Mouse (Mus musculus) hindbrain, postnatal 0 days (tissue): ENCODE measurements around the gene Iqgap1. TPM values are rescaled to one million over a fixed set of nuclear protein-coding genes. Genes with fewer than 3 reads are reported as not detected.

Source experiments
- ATAC-seq: fragments of 200-750 bp; cut with Nextera tagmentation; 2 replicates; pipeline ENCODE4 v1.8.0; 2017; ENCODE audit warnings: mild to moderate bottlenecking, moderate TSS enrichment, moderate library complexity
- DNase-seq: peaks from one replicate; pipeline ENCODE4 v3.0.0-alpha.2; 2015; ENCODE audit warnings: low spot score
- H3K27ac ChIP-seq: fragments of 300-500 bp; sonication (generic); 2 replicates; pipeline ENCODE4 v1.5.1; 2014; ENCODE audit warnings: mild to moderate bottlenecking
- H3K27me3 ChIP-seq: fragments of 300-500 bp; sonication (generic); 2 replicates; pipeline ENCODE4 v1.6.1; 2014; ENCODE audit warnings: low read length, mixed read lengths; ENCODE audit not compliant: insufficient read depth
- H3K36me3 ChIP-seq: fragments of 300-500 bp; sonication (generic); 2 replicates; pipeline ENCODE4 v1.6.1; 2014; ENCODE audit warnings: low read length, mixed read lengths; ENCODE audit not compliant: insufficient read depth
- H3K4me1 ChIP-seq: fragments of 300-500 bp; sonication (generic); 2 replicates; pipeline ENCODE4 v1.6.1; 2014; ENCODE audit warnings: antibody characterized with exemption, low read length, mixed read lengths; ENCODE audit not compliant: insufficient read depth
- H3K4me2 ChIP-seq: fragments of 300-500 bp; sonication (generic); 2 replicates; pipeline ENCODE4 v1.6.1; 2014; ENCODE audit warnings: low read depth, mild to moderate bottlenecking, low read length, moderate library complexity, mixed read lengths
- H3K4me3 ChIP-seq: fragments of 300-500 bp; sonication (generic); 2 replicates; pipeline ENCODE4 v1.5.1; 2014; ENCODE audit warnings: low read length
- H3K9ac ChIP-seq: fragments of 300-500 bp; sonication (generic); replicated peaks from 2 replicates; pipeline ENCODE4 v1.6.1; 2014; ENCODE audit warnings: mild to moderate bottlenecking, low read length, moderate library complexity, mixed read lengths
- H3K9me3 ChIP-seq: fragments of 300-500 bp; sonication (generic); 2 replicates; pipeline ENCODE4 v1.6.1; 2016; ENCODE audit warnings: low read length, mixed read lengths
- CTCF ChIP-seq: IDR thresholded peaks from 2 replicates; pipeline ENCODE4 v1.5.1; 2016; ENCODE audit warnings: antibody characterized with exemption, control low read depth, low read depth
- WGBS: fragments of 180-500 bp; shearing (Covaris S2); extraction: QIAGEN DNeasy Blood & Tissue Kit; methylation state at CpG from one replicate; pipeline ENCODE4 v1.1.7; 2014; 5-methylcytosine and 5-hydroxymethylcytosine counted together
- polyA plus RNA-seq: library from polyadenylated mRNA; unstranded; fragments of >200 nt; fragmentation: Nextera tagmentation; extraction: Ambion mirVana; gene quantifications from 2 replicates; pipeline ENCODE4 v1.2.1, GENCODE M21; 2015
- total RNA-seq: library from RNA; depleted of rRNA; stranded (reverse); fragments of >200 nt; gene quantifications from 2 replicates; pipeline ENCODE4 v1.2.3, GENCODE M21; 2014

Gene Iqgap1
- total and polyA plus RNA-seq, 2 experiments from 2014 or later = 15.7 to 29.4 TPM

DNA sequence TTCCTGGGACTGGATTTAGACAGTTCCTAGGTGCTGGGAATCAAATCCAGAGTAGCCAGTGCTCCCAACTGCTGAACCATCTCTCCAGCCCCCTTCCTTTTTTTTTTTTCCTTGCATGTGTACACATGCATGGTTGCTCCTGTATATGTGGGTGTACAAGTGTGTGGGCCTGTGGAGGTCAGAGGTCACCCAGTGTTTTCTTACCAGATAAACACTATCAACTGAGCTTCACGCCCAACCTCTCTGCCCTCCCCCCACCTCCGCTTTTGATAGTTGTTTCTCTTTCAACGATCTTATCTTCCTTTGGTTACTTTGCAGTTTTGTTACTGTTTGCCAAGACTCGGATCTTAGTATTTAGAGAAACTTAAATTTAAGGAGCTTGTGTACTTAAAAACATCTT lies 128.9 kb downstream of the Iqgap1 start:
- Histone ChIP-seq H3K4me1 (no peaks in the 10 kb centered on the region), H3K9ac (no peak overlapping the region), H3K4me3 (no peak overlapping the region), H3K36me3 (no peaks in the 10 kb centered on the region), H3K27me3 (no peaks in the 10 kb centered on the region), H3K9me3 (no peaks in the 10 kb centered on the region), H3K4me2 (no peak overlapping the region), H3K27ac (no peak overlapping the region)
- DNase-seq (no peak), ATAC-seq (no peak)
- TF ChIP-seq CTCF = no peak
- WGBS = 77% methylated on average over 4 of the region's 4 CpGs

DNA sequence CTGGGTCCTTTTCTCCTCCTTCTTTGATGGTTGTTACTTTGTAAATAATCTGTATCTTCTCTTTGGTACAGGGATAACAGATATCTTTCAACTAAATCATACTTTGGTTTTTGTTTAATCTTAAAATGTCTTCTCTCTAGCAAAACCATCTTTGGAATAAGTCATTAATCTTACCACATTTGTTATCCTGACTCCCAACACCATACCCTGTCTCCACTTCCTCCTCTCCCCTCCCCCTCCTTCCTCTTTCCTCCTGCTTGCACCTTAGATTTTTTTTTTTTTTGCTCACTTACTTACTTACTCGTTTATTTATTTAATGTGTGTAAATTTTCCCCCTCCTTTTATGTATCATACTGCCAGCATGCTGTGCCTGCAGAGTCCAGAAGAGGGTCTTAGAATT lies 129.4 kb downstream of the Iqgap1 start:
- Histone ChIP-seq H3K4me1 (no peaks in the 10 kb centered on the region), H3K9ac (no peak overlapping the region), H3K4me2 (no peak overlapping the region), H3K27ac (no peak overlapping the region), H3K27me3 (no peaks in the 10 kb centered on the region), H3K36me3 (no peaks in the 10 kb centered on the region), H3K9me3 (no peaks in the 10 kb centered on the region), H3K4me3 (no peak overlapping the region)
- no peak for TF ChIP-seq CTCF
- ATAC-seq = no peak
- WGBS = 46% methylated on average over 1 of the region's 1 CpGs
- DNase-seq = no peak

DNA sequence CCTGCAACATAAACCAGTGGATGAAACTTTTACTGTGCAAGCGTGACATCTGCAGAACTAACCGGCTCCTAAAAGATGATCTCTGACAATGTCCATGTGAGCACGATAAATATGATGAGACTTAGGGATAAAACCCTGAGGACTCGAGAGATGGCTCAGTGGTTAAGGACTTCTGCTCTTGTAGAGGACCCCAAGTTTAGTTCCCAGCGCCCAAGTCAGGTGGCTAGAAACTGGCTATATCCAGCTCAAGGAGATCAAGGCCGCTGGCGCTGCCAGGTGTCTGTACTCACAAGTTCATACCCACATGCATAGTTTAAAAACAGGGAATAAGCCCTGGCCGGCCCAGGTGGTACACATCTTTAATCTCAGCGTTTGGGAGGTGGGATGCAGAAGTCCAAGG lies 133.3 kb downstream of the Iqgap1 start:
- no peaks in the 10 kb centered on the region for H3K27me3 ChIP-seq
- no peak for ATAC-seq
- H3K36me3 ChIP-seq = no peaks in the 10 kb centered on the region
- no peak overlapping the region for H3K4me2 ChIP-seq
- no peak for TF ChIP-seq CTCF
- no peak overlapping the region for H3K27ac ChIP-seq
- no peak for DNase-seq
- H3K9me3 ChIP-seq = no peaks in the 10 kb centered on the region
- no peak overlapping the region for H3K9ac ChIP-seq
- 94% methylated on average over 9 of the region's 9 CpGs for WGBS
- no peaks in the 10 kb centered on the region for H3K4me1 ChIP-seq
- H3K4me3 ChIP-seq = no peak overlapping the region

DNA sequence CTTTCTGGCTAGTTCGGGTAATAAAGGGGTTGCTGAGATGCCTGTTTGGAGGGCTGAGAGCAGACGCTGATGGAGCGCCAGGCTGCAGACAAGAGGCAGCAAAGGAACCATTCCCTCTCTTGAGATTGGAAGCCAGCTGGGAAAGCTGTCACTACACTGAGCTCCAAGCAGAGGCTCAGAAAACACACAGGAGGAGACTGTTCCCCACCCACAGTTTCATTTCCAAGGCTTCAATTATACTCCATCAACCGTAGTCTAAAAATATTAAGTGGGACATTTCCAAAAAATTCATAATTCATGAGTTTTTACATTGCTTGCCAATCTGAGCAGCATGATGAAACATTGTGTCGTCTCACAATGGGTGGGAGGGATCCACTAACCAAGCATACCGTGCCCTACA lies 134.6 kb downstream of the Iqgap1 start:
- Histone ChIP-seq H3K4me2 (no peak overlapping the region), H3K4me1 (peaks cover 7% of the 10 kb centered on the region; the same call in 1 of the 2 replicates), H3K9me3 (no peaks in the 10 kb centered on the region), H3K9ac (no peak overlapping the region), H3K27ac (no peak overlapping the region), H3K4me3 (no peak overlapping the region), H3K27me3 (no peaks in the 10 kb centered on the region), H3K36me3 (no peaks in the 10 kb centered on the region)
- ATAC-seq = no peak
- no peak for TF ChIP-seq CTCF
- WGBS = 32% methylated on average over 6 of the region's 6 CpGs
- peak; percentile 15 for DNase-seq

DNA sequence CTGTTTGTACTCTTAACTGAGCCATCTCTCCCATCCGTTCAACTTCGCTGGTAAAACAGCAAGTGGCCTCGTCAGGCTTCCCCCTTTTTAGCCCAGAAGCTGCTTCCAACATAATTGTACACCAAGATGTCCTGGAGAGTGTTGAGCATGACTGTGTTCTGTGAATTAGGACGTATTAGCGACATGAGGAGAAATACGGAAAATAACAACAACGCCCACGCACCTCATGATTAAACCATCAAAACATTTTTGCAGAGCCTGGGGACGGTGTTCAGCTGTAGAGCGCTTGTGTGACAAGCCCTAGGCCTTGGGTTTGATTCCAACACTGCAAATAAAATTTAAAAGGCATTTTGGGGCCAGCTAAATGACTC lies 136.6 kb downstream of the Iqgap1 start:
- whole genome bisulfite sequencing = 12% methylated on average over 10 of the region's 10 CpGs
- DNase-seq (no peak), ATAC-seq (no peak)
- Histone ChIP-seq H3K4me2 (peak overlapping the region; percentile 72), H3K27me3 (no peaks in the 10 kb centered on the region), H3K4me3 (peak overlapping the region; percentile 84), H3K27ac (peak overlapping the region; percentile 98), H3K36me3 (no peaks in the 10 kb centered on the region), H3K4me1 (peaks cover 7% of the 10 kb centered on the region; the same call in 1 of the 2 replicates), H3K9ac (peak overlapping the region; percentile 94), H3K9me3 (no peaks in the 10 kb centered on the region)
- no peak for TF ChIP-seq CTCF

DNA sequence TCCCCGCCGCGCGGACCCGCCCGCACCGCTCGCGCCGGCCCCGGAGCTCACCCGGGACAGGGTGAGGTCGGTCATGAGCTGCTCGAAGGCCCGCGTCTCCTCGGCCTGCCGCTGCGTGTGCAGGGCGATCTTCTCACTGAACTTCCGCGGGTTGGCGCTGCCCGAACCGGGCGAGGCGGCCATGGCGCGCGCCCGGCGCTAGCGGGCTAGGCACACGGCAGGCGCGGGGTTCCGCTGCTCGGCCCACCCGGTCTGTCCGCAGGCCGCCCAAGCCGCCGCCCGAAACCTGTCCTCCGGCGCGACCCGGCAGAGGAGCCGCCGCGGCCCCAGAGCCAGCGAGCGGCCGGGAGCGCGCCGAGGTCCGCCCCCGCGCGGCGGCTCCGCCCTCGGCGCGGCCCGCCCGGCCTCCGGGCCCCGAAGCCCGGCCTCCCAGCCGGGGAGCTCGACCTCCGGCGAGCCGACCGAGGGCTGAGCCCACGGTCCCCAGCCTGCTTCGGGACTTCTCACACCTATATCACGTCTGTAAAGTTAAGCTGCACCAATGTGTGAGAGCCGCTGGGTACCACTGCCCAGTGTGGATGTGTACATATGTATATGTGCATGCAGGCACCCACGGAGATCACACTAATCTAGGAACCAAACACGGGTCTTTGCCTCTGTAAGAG lies 137.1 kb downstream of the Iqgap1 start, which contains the start of gene Crtc3:
Gene Crtc3, minus strand, starts transcription at position 322 of the 665 bp plus-strand sequence.
- no peak for TF ChIP-seq CTCF
- H3K36me3 ChIP-seq = no peaks in the 10 kb centered on the region
- H3K4me3 ChIP-seq = peak within 1 kb of the TSS; percentile 84
- DNase-seq = peak; percentile 82
- H3K4me2 ChIP-seq = peak within 1 kb of the TSS; percentile 72
- H3K27ac ChIP-seq = peak within 1 kb of the TSS; percentile 98
- no peaks in the 10 kb centered on the region for H3K27me3 ChIP-seq
- ATAC-seq = peak; percentile 78
- H3K4me1 ChIP-seq = peaks cover 7% of the 10 kb centered on the region; the same call in 1 of the 2 replicates
- no peaks in the 10 kb centered on the region for H3K9me3 ChIP-seq
- peak within 1 kb of the TSS; percentile 94 for H3K9ac ChIP-seq
- WGBS = under 1% methylated on average over 71 of the region's 83 CpGs

DNA sequence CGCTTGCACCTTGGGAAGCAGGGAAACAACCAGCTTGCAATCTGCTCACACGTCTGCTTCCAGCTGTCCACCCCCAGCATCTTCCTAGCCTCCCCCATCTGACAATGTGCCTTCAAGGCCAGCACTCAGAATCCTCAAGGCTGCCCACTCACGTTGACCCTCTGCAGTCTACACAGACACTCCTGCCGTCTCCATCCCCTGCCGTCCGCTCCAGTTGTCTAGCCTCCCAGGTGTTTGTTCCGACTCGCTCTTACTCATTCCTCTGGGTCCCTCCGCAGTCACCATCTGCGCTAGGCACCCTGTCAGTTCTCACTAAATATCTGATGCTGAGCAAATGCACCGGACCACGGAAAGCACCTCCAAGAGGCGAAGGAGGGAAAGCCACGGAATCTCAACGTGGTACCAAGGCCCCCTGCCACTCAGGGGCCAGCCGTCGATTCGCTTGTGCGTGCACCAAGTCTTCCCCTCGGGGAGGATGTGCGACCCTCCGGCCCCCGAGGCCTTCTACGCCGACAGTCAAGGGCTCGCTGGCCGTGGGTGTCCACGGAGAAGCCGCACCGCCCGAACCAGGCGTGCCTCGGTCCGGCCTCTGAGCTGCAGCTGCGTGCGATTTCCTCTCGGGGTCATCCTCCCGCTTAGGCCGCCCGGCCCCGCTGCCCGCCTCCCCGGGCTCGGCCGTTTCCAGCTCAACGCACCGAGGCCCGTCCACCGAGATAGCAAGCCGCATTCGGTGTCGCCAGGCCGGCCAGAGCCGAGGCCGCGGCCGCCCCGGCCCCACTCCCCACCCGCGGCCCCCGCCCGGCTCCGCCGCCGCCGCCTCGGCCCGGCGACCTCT lies 137.8 kb downstream of the Iqgap1 start:
- H3K9me3 ChIP-seq = no peaks in the 10 kb centered on the region
- peak overlapping the region; percentile 84 for H3K4me3 ChIP-seq
- H3K27ac ChIP-seq = peak overlapping the region; percentile 98
- peaks cover 7% of the 10 kb centered on the region; the same call in 1 of the 2 replicates for H3K4me1 ChIP-seq
- under 1% methylated on average over 63 of the region's 69 CpGs for WGBS
- no peaks in the 10 kb centered on the region for H3K36me3 ChIP-seq
- H3K9ac ChIP-seq = peak overlapping the region; percentile 94
- DNase-seq (peak; percentile 78), ATAC-seq (peak; percentile 68)
- H3K4me2 ChIP-seq = peak overlapping the region; percentile 72
- peak; percentile 56 for TF ChIP-seq CTCF
- no peaks in the 10 kb centered on the region for H3K27me3 ChIP-seq
